Mouse (Mus musculus) heart, embryonic 16.5 days (tissue): ENCODE data around the gene Atp1a4. TPM values are rescaled to one million over a fixed set of nuclear protein-coding genes. Genes with fewer than 3 reads are reported as not detected.

Experiments
- ATAC-seq: fragments of 200-750 bp; cut with Nextera tagmentation; replicated peaks from 2 replicates; pipeline ENCODE4 v1.8.0; 2017; ENCODE audit warnings: moderate number of reproducible peaks; ENCODE audit not compliant: insufficient read depth, low FRiP score; ENCODE audit errors: extremely low read depth
- H3K27ac ChIP-seq: fragments of 300-500 bp; sonication (generic); 2 replicates; pipeline ENCODE4 v1.5.1; 2014; ENCODE audit warnings: mild to moderate bottlenecking, low read length, control low read depth, moderate library complexity
- H3K27me3 ChIP-seq: fragments of 300-500 bp; sonication (generic); 2 replicates; pipeline ENCODE4 v1.6.1; 2014; ENCODE audit warnings: low read length, mixed read lengths; ENCODE audit not compliant: control insufficient read depth, insufficient read depth
- H3K36me3 ChIP-seq: fragments of 300-500 bp; sonication (generic); 2 replicates; pipeline ENCODE4 v1.6.1; 2014; ENCODE audit not compliant: control insufficient read depth, insufficient read depth
- H3K4me1 ChIP-seq: fragments of 300-500 bp; sonication (generic); 2 replicates; pipeline ENCODE4 v1.6.1; 2014; ENCODE audit warnings: low read length, mixed read lengths; ENCODE audit not compliant: control insufficient read depth, insufficient read depth
- H3K4me2 ChIP-seq: fragments of 300-500 bp; sonication (generic); 2 replicates; pipeline ENCODE4 v1.6.1; 2014; ENCODE audit warnings: low read depth, mild to moderate bottlenecking, control low read depth, low read length
- H3K4me3 ChIP-seq: fragments of 300-500 bp; sonication (generic); 2 replicates; pipeline ENCODE4 v1.5.1; 2014; ENCODE audit warnings: mild to moderate bottlenecking, control low read depth, low read length
- H3K9ac ChIP-seq: fragments of 300-500 bp; sonication (generic); 2 replicates; pipeline ENCODE4 v1.6.1; 2014; ENCODE audit warnings: low read length, control low read depth
- H3K9me3 ChIP-seq: fragments of 300-500 bp; sonication (generic); replicated peaks from 2 replicates; pipeline ENCODE4 v1.6.1; 2016; ENCODE audit warnings: low read length; ENCODE audit not compliant: control insufficient read depth
- WGBS: fragments of 180-500 bp; shearing (Covaris S2); extraction: QIAGEN DNeasy Blood & Tissue Kit; methylation state at CpG from one replicate; pipeline ENCODE4 v1.1.7; 2014; 5-methylcytosine and 5-hydroxymethylcytosine counted together
- polyA plus RNA-seq: library from polyadenylated mRNA; unstranded; fragments of >200 nt; fragmentation: Nextera tagmentation; extraction: Ambion mirVana; gene quantifications from 2 replicates; pipeline ENCODE4 v1.2.1, GENCODE M21; 2015

Gene Atp1a4
- polyA plus RNA-seq: 0.16 and 0.17 TPM in 2 replicates

- Histone ChIP-seq H3K36me3 (no peaks in the 10 kb centered on the region), H3K4me2 (no peak within 1 kb of the TSS), H3K4me1 (peaks cover 3% of the 10 kb centered on the region; the same call in 1 of the 2 replicates), H3K27ac (no peak within 1 kb of the TSS), H3K4me3 (no peak within 1 kb of the TSS), H3K9me3 (no peaks in the 10 kb centered on the region), H3K27me3 (no peaks in the 10 kb centered on the region), H3K9ac (no peak within 1 kb of the TSS)
- ATAC-seq: no peak
- WGBS: 81% methylated on average over 6 of the region's 6 CpGs
These were observed at the start of gene Atp1a4 for GRCm38 (mm10) chr1:172258314-172258713. Atp1a4 (minus strand) TSS chr1:172258414.

- Histone ChIP-seq H3K4me3 (no peak overlapping the region), H3K9ac (no peak overlapping the region), H3K27ac (no peak overlapping the region), H3K4me1 (peaks cover 20% of the 10 kb centered on the region), H3K4me2 (no peak overlapping the region), H3K27me3 (no peaks in the 10 kb centered on the region), H3K9me3 (no peaks in the 10 kb centered on the region), H3K36me3 (no peaks in the 10 kb centered on the region)
- WGBS: 68% methylated on average over 10 of the region's 10 CpGs
- ATAC-seq: no peak
These were observed 49.7 kb upstream of the Atp1a4 start for GRCm38 (mm10) chr1:172307936-172308335.

- Histone ChIP-seq H3K27me3 (no peaks in the 10 kb centered on the region), H3K36me3 (no peaks in the 10 kb centered on the region), H3K4me1 (peaks cover 17% of the 10 kb centered on the region), H3K4me2 (no peak overlapping the region), H3K9me3 (no peaks in the 10 kb centered on the region), H3K27ac (no peak overlapping the region), H3K4me3 (no peak overlapping the region), H3K9ac (no peak overlapping the region)
- ATAC-seq: no peak
- WGBS: 70% methylated on average over 6 of the region's 6 CpGs
These were observed 48.7 kb upstream of the Atp1a4 start for GRCm38 (mm10) chr1:172306885-172307284.

GRCm38 (mm10) chr1:172306196-172306595 lies 48.0 kb upstream of the Atp1a4 start:
- Histone ChIP-seq H3K4me2 (no peak overlapping the region), H3K4me3 (no peak overlapping the region), H3K9me3 (no peaks in the 10 kb centered on the region), H3K36me3 (no peaks in the 10 kb centered on the region), H3K27me3 (no peaks in the 10 kb centered on the region), H3K9ac (no peak overlapping the region), H3K27ac (no peak overlapping the region), H3K4me1 (peaks cover 15% of the 10 kb centered on the region)
- WGBS: 66% methylated on average over 4 of the region's 4 CpGs
- no peak for ATAC-seq

GRCm38 (mm10) chr1:172305635-172306034 lies 47.4 kb upstream of the Atp1a4 start:
- H3K36me3 ChIP-seq: no peaks in the 10 kb centered on the region
- H3K27me3 ChIP-seq: no peaks in the 10 kb centered on the region
- H3K9ac ChIP-seq: no peak overlapping the region
- H3K4me3 ChIP-seq: no peak overlapping the region
- peaks cover 15% of the 10 kb centered on the region for H3K4me1 ChIP-seq
- no peaks in the 10 kb centered on the region for H3K9me3 ChIP-seq
- no peak overlapping the region for H3K4me2 ChIP-seq
- no peak for ATAC-seq
- H3K27ac ChIP-seq: no peak overlapping the region
- 81% methylated on average over 3 of the region's 3 CpGs for WGBS

DNA sequence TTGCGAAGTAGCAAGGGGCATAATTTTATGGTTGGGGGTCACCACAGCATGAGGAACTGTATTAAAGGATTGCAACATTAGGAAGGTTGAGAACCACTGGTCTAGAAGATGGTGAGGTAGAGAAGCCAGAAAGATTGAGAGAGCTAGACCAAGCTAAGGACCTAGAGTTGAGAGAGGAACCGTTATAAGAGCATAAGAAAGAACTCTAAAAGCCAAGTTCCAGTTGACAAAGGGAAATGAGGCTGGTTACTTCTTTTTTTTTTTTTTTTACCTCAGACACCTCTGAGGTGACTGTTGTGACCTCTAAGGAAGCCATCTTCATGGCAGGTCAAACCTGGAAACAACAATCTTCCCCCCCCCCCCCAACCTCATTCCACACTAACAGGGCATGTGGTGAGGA lies 46.9 kb upstream of the Atp1a4 start:
- no peak overlapping the region for H3K4me3 ChIP-seq
- H3K9me3 ChIP-seq: no peaks in the 10 kb centered on the region
- H3K27ac ChIP-seq: no peak overlapping the region
- H3K9ac ChIP-seq: no peak overlapping the region
- ATAC-seq: no peak
- H3K4me2 ChIP-seq: no peak overlapping the region
- no peaks in the 10 kb centered on the region for H3K36me3 ChIP-seq
- 96% methylated on average over 2 of the region's 2 CpGs for WGBS
- H3K4me1 ChIP-seq: peaks cover 12% of the 10 kb centered on the region
- no peaks in the 10 kb centered on the region for H3K27me3 ChIP-seq

DNA sequence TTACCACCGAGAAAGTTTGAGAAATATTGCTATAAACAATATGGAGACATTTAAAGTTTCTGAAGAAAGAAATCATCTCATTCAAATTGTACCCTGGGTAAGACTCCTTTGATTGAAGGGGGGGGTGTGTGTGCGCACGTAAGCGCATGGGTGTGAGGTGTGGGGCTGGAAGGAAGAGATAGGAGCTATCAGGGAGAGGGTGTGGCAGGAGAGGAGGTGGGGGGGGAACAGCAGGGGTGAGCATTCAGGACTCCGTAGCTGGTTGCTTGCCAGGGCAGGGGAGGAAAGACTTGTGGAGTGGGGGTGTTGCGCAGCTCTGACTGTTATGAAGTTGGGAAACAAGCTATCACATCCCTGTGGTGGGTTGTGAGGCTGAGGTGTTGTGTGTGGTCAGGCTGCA lies 46.2 kb upstream of the Atp1a4 start:
- Histone ChIP-seq H3K4me3 (no peak overlapping the region), H3K9me3 (no peaks in the 10 kb centered on the region), H3K9ac (no peak overlapping the region), H3K36me3 (no peaks in the 10 kb centered on the region), H3K4me2 (no peak overlapping the region), H3K27me3 (no peaks in the 10 kb centered on the region), H3K4me1 (peaks cover 15% of the 10 kb centered on the region), H3K27ac (no peak overlapping the region)
- 59% methylated on average over 6 of the region's 6 CpGs for WGBS
- ATAC-seq: no peak

- H3K9ac ChIP-seq: no peak overlapping the region
- no peak overlapping the region for H3K4me3 ChIP-seq
- no peak overlapping the region for H3K27ac ChIP-seq
- no peaks in the 10 kb centered on the region for H3K9me3 ChIP-seq
- peaks cover 19% of the 10 kb centered on the region for H3K4me1 ChIP-seq
- 45% methylated on average over 6 of the region's 6 CpGs for WGBS
- no peaks in the 10 kb centered on the region for H3K27me3 ChIP-seq
- H3K4me2 ChIP-seq: no peak overlapping the region
- H3K36me3 ChIP-seq: no peaks in the 10 kb centered on the region
- ATAC-seq: no peak
These were observed 44.6 kb upstream of the Atp1a4 start for GRCm38 (mm10) chr1:172302851-172303250.

DNA sequence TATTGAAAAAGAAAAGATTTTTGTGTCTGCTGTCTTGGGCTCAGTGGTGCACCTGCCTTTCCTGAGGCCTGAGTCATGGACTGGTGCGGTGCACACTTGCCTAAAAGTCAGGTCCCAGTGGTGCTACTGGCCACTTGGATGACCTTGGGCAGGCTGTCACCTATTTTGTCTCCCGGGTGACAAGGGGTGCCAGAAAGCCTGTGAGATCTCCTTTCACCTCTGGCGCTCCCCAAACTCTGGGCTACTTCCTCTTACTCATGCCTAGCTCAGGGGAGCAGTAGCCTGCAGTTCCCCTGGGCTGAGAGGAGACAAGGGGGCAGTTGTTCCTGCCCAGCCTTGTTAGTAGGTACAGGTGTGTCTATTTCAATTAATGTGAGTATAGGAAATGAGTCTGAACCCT lies 44.1 kb upstream of the Atp1a4 start:
- no peak overlapping the region for H3K9ac ChIP-seq
- no peak for ATAC-seq
- no peak overlapping the region for H3K4me2 ChIP-seq
- no peak overlapping the region for H3K4me3 ChIP-seq
- H3K27ac ChIP-seq: no peak overlapping the region
- no peaks in the 10 kb centered on the region for H3K27me3 ChIP-seq
- peaks cover 19% of the 10 kb centered on the region for H3K4me1 ChIP-seq
- H3K36me3 ChIP-seq: no peaks in the 10 kb centered on the region
- 66% methylated on average over 3 of the region's 3 CpGs for WGBS
- no peaks in the 10 kb centered on the region for H3K9me3 ChIP-seq

DNA sequence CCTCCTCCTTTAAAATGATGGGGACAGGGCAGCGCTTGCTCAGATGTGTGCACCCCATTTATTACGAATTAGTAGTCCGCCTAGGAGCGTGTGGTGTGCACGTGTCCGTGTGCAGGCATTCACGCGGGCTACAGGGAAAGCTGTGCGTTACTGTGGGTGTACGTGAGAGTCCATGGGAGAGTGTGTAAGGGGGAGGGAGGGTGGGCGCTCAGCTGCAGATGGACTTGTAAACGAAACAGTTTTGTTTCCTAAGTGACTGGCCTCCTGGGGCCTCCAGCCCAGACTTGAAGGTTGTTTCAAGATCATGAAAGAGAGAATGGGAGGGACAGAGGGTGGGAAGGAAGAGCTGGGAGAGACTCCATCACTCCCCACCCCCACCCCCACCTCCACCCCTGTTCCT lies 43.0 kb upstream of the Atp1a4 start:
- ATAC-seq: no peak
- Histone ChIP-seq H3K9ac (no peak overlapping the region), H3K36me3 (no peaks in the 10 kb centered on the region), H3K4me1 (peaks cover 28% of the 10 kb centered on the region), H3K27ac (no peak overlapping the region), H3K27me3 (no peaks in the 10 kb centered on the region), H3K4me2 (no peak overlapping the region), H3K9me3 (no peaks in the 10 kb centered on the region), H3K4me3 (no peak overlapping the region)
- 58% methylated on average over 12 of the region's 12 CpGs for WGBS
